Mouse (Mus musculus): Measurements from ENCODE around the gene H2afx. TPM values are rescaled to one million over a fixed set of nuclear protein-coding genes. Genes with fewer than 3 reads are reported as not detected.
"Not testable (repeated sequence)": the region's sequence is repeated elsewhere in the genome, so short reads cannot be mapped to it uniquely, and the experiment has no call there.

H2afx gene
- polyA plus RNA-seq, 1 experiment from 2014 or later = 167 TPM

- H3K9me3 ChIP-seq (replicated peaks); H3K4me1 ChIP-seq (replicated peaks); H3K27me3 ChIP-seq; ATAC-seq (replicated peaks; ENCODE audit: insufficient number of reproducible peaks, insufficient read depth, low FRiP score, low read depth): not testable (repeated sequence)
- 36% methylated on average over 4 of the region's 4 CpGs for WGBS
- Histone ChIP-seq H3K36me3 (peaks cover 23% of the 10 kb centered on the region), H3K9ac (peak overlapping the region; percentile 72), H3K27ac (peak overlapping the region; percentile 83), H3K4me3 (peak overlapping the region; percentile 73), H3K4me2 (peak overlapping the region; percentile 74)
These were observed 27.4 kb downstream of the H2afx start for GRCm38 (mm10) chr9:44361931-44362330.

- Histone ChIP-seq H3K9ac (no peak overlapping the region), H3K9me3 (replicated peaks) (no peaks in the 10 kb centered on the region), H3K4me3 (no peak overlapping the region), H3K4me2 (no peak overlapping the region), H3K36me3 (peaks cover 3% of the 10 kb centered on the region; the same call in 1 of the 2 replicates), H3K27ac (no peak overlapping the region), H3K27me3 (no peaks in the 10 kb centered on the region), H3K4me1 (replicated peaks) (peaks cover 7% of the 10 kb centered on the region)
- 65% methylated on average over 3 of the region's 3 CpGs for WGBS
- ATAC-seq (replicated peaks; ENCODE audit: insufficient number of reproducible peaks, insufficient read depth, low FRiP score, low read depth) = no peak
These were observed 30.0 kb downstream of the H2afx start for GRCm38 (mm10) chr9:44364480-44364879.

- Histone ChIP-seq H3K4me2 (no peak overlapping the region), H3K27ac (no peak overlapping the region), H3K9me3 (replicated peaks) (no peaks in the 10 kb centered on the region), H3K27me3 (no peaks in the 10 kb centered on the region), H3K4me1 (replicated peaks) (peaks cover 2% of the 10 kb centered on the region; the same call in 1 of the 2 replicates), H3K9ac (no peak overlapping the region), H3K4me3 (no peak overlapping the region), H3K36me3 (no peaks in the 10 kb centered on the region)
- no peak for ATAC-seq (replicated peaks; ENCODE audit: insufficient number of reproducible peaks, insufficient read depth, low FRiP score, low read depth)
These were observed 38.9 kb downstream of the H2afx start for GRCm38 (mm10) chr9:44373386-44373785.

- WGBS = 78% methylated on average over 6 of the region's 6 CpGs
- H3K9me3 ChIP-seq (replicated peaks) = no peaks in the 10 kb centered on the region
- H3K4me1 ChIP-seq (replicated peaks) = peaks cover 15% of the 10 kb centered on the region
- no peak for ATAC-seq (replicated peaks; ENCODE audit: insufficient number of reproducible peaks, insufficient read depth, low FRiP score, low read depth)
- no peaks in the 10 kb centered on the region for H3K27me3 ChIP-seq
- no peak overlapping the region for H3K4me2 ChIP-seq
- H3K36me3 ChIP-seq = peaks cover 4% of the 10 kb centered on the region
- no peak overlapping the region for H3K9ac ChIP-seq
- no peak overlapping the region for H3K27ac ChIP-seq
- no peak overlapping the region for H3K4me3 ChIP-seq
These were observed 41.6 kb downstream of the H2afx start for GRCm38 (mm10) chr9:44376141-44376540.

- not testable (repeated sequence) for ATAC-seq (replicated peaks; ENCODE audit: insufficient number of reproducible peaks, insufficient read depth, low FRiP score, low read depth); H3K27ac ChIP-seq; H3K27me3 ChIP-seq; H3K4me2 ChIP-seq; H3K9ac ChIP-seq; H3K9me3 ChIP-seq (replicated peaks); H3K4me3 ChIP-seq
- 73% methylated on average over 2 of the region's 2 CpGs for WGBS
- peaks cover 15% of the 10 kb centered on the region for H3K4me1 ChIP-seq (replicated peaks)
- peaks cover 16% of the 10 kb centered on the region for H3K36me3 ChIP-seq
These were observed 42.8 kb downstream of the H2afx start for GRCm38 (mm10) chr9:44377335-44377734.

GRCm38 (mm10) chr9:44378153-44378730, 43.7 kb downstream of the H2afx start:
- peaks cover 25% of the 10 kb centered on the region for H3K36me3 ChIP-seq
- no peaks in the 10 kb centered on the region for H3K27me3 ChIP-seq
- H3K27ac ChIP-seq = no peak overlapping the region; the same call in 1 of the 2 replicates

GRCm38 (mm10) chr9:44379054-44379834, 44.8 kb downstream of the H2afx start, which contains the start of gene Hyou1:
Hyou1 (plus strand) TSS chr9:44379490.
- H3K27ac ChIP-seq = peak within 1 kb of the TSS; percentile 78
- peaks cover 35% of the 10 kb centered on the region for H3K36me3 ChIP-seq
- ATAC-seq (replicated peaks; ENCODE audit: insufficient number of reproducible peaks, insufficient read depth, low FRiP score, low read depth) = peak; percentile 98
- H3K4me3 ChIP-seq = peak within 1 kb of the TSS; percentile 71
- WGBS = under 1% methylated on average over 83 of the region's 83 CpGs
- peaks cover 15% of the 10 kb centered on the region for H3K4me1 ChIP-seq (replicated peaks)
- H3K4me2 ChIP-seq = peak within 1 kb of the TSS; percentile 91
- peak within 1 kb of the TSS; percentile 84 for H3K9ac ChIP-seq
- H3K27me3 ChIP-seq = no peaks in the 10 kb centered on the region
- H3K9me3 ChIP-seq (replicated peaks) = no peaks in the 10 kb centered on the region

More at GRCm38 (mm10) chr9:44378153-44378730, 43.7 kb downstream of the H2afx start:
- WGBS = 75% methylated on average over 5 of the region's 5 CpGs
- H3K4me1 ChIP-seq (replicated peaks) = peaks cover 15% of the 10 kb centered on the region
- H3K4me3 ChIP-seq = peak overlapping the region; percentile 71
- H3K9ac ChIP-seq = 0 out of 2 replicates have a peak overlapping the region, but pooled peaks have one; percentile 60
- ATAC-seq (replicated peaks; ENCODE audit: insufficient number of reproducible peaks, insufficient read depth, low FRiP score, low read depth) = no peak
- H3K9me3 ChIP-seq (replicated peaks) = no peaks in the 10 kb centered on the region
- H3K4me2 ChIP-seq = peak overlapping the region; percentile 91

GRCm38 (mm10) chr9:44379862-44380261, 45.4 kb downstream of the H2afx start:
- Histone ChIP-seq H3K36me3 (peaks cover 41% of the 10 kb centered on the region), H3K27me3 (no peaks in the 10 kb centered on the region), H3K4me1 (replicated peaks) (peaks cover 15% of the 10 kb centered on the region), H3K4me3 (peak overlapping the region; percentile 71), H3K9me3 (replicated peaks) (no peaks in the 10 kb centered on the region), H3K4me2 (peak overlapping the region; percentile 91), H3K9ac (peak overlapping the region; percentile 84), H3K27ac (peak overlapping the region; percentile 78)
- WGBS = 7% methylated on average over 15 of the region's 15 CpGs
- 0 out of 2 replicates have a peak, but pooled peaks have one; percentile 11 for ATAC-seq (replicated peaks; ENCODE audit: insufficient number of reproducible peaks, insufficient read depth, low FRiP score, low read depth)

GRCm38 (mm10) chr9:44384596-44384995, 50.1 kb downstream of the H2afx start:
- H3K27me3 ChIP-seq = no peaks in the 10 kb centered on the region
- no peak overlapping the region for H3K4me3 ChIP-seq
- ATAC-seq (replicated peaks; ENCODE audit: insufficient number of reproducible peaks, insufficient read depth, low FRiP score, low read depth) = no peak
- H3K36me3 ChIP-seq = peaks cover 87% of the 10 kb centered on the region
- H3K4me1 ChIP-seq (replicated peaks) = peaks cover 11% of the 10 kb centered on the region
- no peak overlapping the region for H3K9ac ChIP-seq
- H3K27ac ChIP-seq = no peak overlapping the region
- H3K4me2 ChIP-seq = no peak overlapping the region
- 90% methylated on average over 13 of the region's 13 CpGs for WGBS
- H3K9me3 ChIP-seq (replicated peaks) = no peaks in the 10 kb centered on the region
